Mouse (Mus musculus) testis, adult 2 months (tissue): Measurements from ENCODE around the gene Nfib.

Experiments used
- CTCF ChIP-seq: fragments of 200-500 bp; IDR thresholded peaks from 2 replicates; pipeline ENCODE4 v1.5.1; 2012; ENCODE audit warnings: low read depth, mild to moderate bottlenecking, inconsistent platforms, low read length, moderate library complexity; ENCODE audit not compliant: control insufficient read depth, insufficient read depth, insufficient replicate concordance
- POLR2A ChIP-seq: fragments of 200-500 bp; IDR thresholded peaks from 2 replicates; pipeline ENCODE4 v1.6.1; 2012; ENCODE audit warnings: low read depth, mild to moderate bottlenecking, inconsistent platforms, low read length, moderate library complexity; ENCODE audit not compliant: control insufficient read depth

GRCm38 (mm10) chr4:82662626-82663025 is 42.9 kb downstream of the Nfib start:
- no peak for TF ChIP-seq CTCF
- TF ChIP-seq POLR2A: no peak
